Mouse (Mus musculus): ENCODE results near the gene Syde1. TPM values are rescaled to one million over a fixed set of nuclear protein-coding genes. Genes with fewer than 3 reads are reported as not detected.

Gene Syde1
- polyA plus RNA-seq, 1 experiment: 23.6 TPM

GRCm38 (mm10) chr10:78570897-78571296 is 20.9 kb downstream of the Syde1 start:
- TF ChIP-seq CTCF (conservative IDR thresholded peaks at IDR 0.05; ENCODE audit: insufficient read depth, insufficient read length, low read depth, low read length) (no peak), POLR2A (IDR thresholded peaks at IDR 0.05; ENCODE audit: low read depth, low read length) (no peak)
- 59% methylated on average over 2 of the region's 2 CpGs for WGBS
- no peak for DNase-seq

GRCm38 (mm10) chr10:78570416-78570815 is 21.3 kb downstream of the Syde1 start:
- no peak for DNase-seq
- Histone ChIP-seq H3K27me3 (replicated peaks; ENCODE audit: control insufficient read depth, insufficient read depth, low read length) (no peaks in the 10 kb centered on the region), H3K36me3 (ENCODE audit: control insufficient read depth, insufficient read depth, low read length) (no peaks in the 10 kb centered on the region), H3K4me1 (ENCODE audit: control insufficient read depth, insufficient read depth, low read length) (no peaks in the 10 kb centered on the region; the same call in 1 of the 2 replicates), H3K27ac (ENCODE audit: insufficient read depth, low read depth, low read length) (no peak overlapping the region), H3K4me3 (ENCODE audit: insufficient read depth, low read depth, low read length) (no peak overlapping the region)
- WGBS: 63% methylated on average over 6 of the region's 6 CpGs
- TF ChIP-seq CTCF (conservative IDR thresholded peaks at IDR 0.05; ENCODE audit: insufficient read depth, insufficient read length, low read depth, low read length) (no peak), POLR2A (IDR thresholded peaks at IDR 0.05; ENCODE audit: low read depth, low read length) (no peak)

More at GRCm38 (mm10) chr10:78570897-78571296, 20.9 kb downstream of the Syde1 start:
- no peaks in the 10 kb centered on the region for H3K27me3 ChIP-seq (replicated peaks; ENCODE audit: control insufficient read depth, insufficient read depth, low read length)
- no peaks in the 10 kb centered on the region for H3K36me3 ChIP-seq (ENCODE audit: control insufficient read depth, insufficient read depth, low read length)
- peaks cover 4% of the 10 kb centered on the region; the same call in 1 of the 2 replicates for H3K4me1 ChIP-seq (ENCODE audit: control insufficient read depth, insufficient read depth, low read length)
- no peak overlapping the region for H3K4me3 ChIP-seq (ENCODE audit: insufficient read depth, low read depth, low read length)
- H3K27ac ChIP-seq (ENCODE audit: insufficient read depth, low read depth, low read length): no peak overlapping the region

GRCm38 (mm10) chr10:78569686-78570085 is 22.1 kb downstream of the Syde1 start:
- H3K4me1 ChIP-seq (ENCODE audit: control insufficient read depth, insufficient read depth, low read length): no peaks in the 10 kb centered on the region; the same call in 1 of the 2 replicates
- DNase-seq: no peak
- H3K4me3 ChIP-seq (ENCODE audit: insufficient read depth, low read depth, low read length): no peak overlapping the region
- H3K27me3 ChIP-seq (replicated peaks; ENCODE audit: control insufficient read depth, insufficient read depth, low read length): no peaks in the 10 kb centered on the region
- no peak for TF ChIP-seq POLR2A (IDR thresholded peaks at IDR 0.05; ENCODE audit: low read depth, low read length)
- TF ChIP-seq CTCF (conservative IDR thresholded peaks at IDR 0.05; ENCODE audit: insufficient read depth, insufficient read length, low read depth, low read length): no peak
- 43% methylated on average over 3 of the region's 3 CpGs for WGBS
- H3K27ac ChIP-seq (ENCODE audit: insufficient read depth, low read depth, low read length): no peak overlapping the region
- no peaks in the 10 kb centered on the region for H3K36me3 ChIP-seq (ENCODE audit: control insufficient read depth, insufficient read depth, low read length)

GRCm38 (mm10) chr10:78569191-78569590 is 22.6 kb downstream of the Syde1 start:
- no peak for DNase-seq
- no peak overlapping the region for H3K27ac ChIP-seq (ENCODE audit: insufficient read depth, low read depth, low read length)
- H3K4me3 ChIP-seq (ENCODE audit: insufficient read depth, low read depth, low read length): no peak overlapping the region
- H3K4me1 ChIP-seq (ENCODE audit: control insufficient read depth, insufficient read depth, low read length): no peaks in the 10 kb centered on the region; the same call in 1 of the 2 replicates
- TF ChIP-seq POLR2A (IDR thresholded peaks at IDR 0.05; ENCODE audit: low read depth, low read length): no peak
- H3K27me3 ChIP-seq (replicated peaks; ENCODE audit: control insufficient read depth, insufficient read depth, low read length): no peaks in the 10 kb centered on the region
- 75% methylated on average over 3 of the region's 3 CpGs for WGBS
- no peaks in the 10 kb centered on the region for H3K36me3 ChIP-seq (ENCODE audit: control insufficient read depth, insufficient read depth, low read length)

- DNase-seq: no peak
- TF ChIP-seq CTCF (conservative IDR thresholded peaks at IDR 0.05; ENCODE audit: insufficient read depth, insufficient read length, low read depth, low read length): no peak
- TF ChIP-seq POLR2A (IDR thresholded peaks at IDR 0.05; ENCODE audit: low read depth, low read length): no peak
- 78% methylated on average over 1 of the region's 1 CpGs for WGBS
Measured at GRCm38 (mm10) chr10:78565070-78565469, 26.7 kb downstream of the Syde1 start.

GRCm38 (mm10) chr10:78540943-78541342 is 50.8 kb downstream of the Syde1 start:
- Histone ChIP-seq H3K27ac (ENCODE audit: insufficient read depth, low read depth, low read length) (no peak overlapping the region), H3K27me3 (replicated peaks; ENCODE audit: control insufficient read depth, insufficient read depth, low read length) (no peaks in the 10 kb centered on the region), H3K36me3 (ENCODE audit: control insufficient read depth, insufficient read depth, low read length) (no peaks in the 10 kb centered on the region), H3K4me3 (ENCODE audit: insufficient read depth, low read depth, low read length) (no peak overlapping the region), H3K4me1 (ENCODE audit: control insufficient read depth, insufficient read depth, low read length) (no peaks in the 10 kb centered on the region)
- TF ChIP-seq POLR2A (IDR thresholded peaks at IDR 0.05; ENCODE audit: low read depth, low read length) (no peak), CTCF (conservative IDR thresholded peaks at IDR 0.05; ENCODE audit: insufficient read depth, insufficient read length, low read depth, low read length) (peak; percentile 65)
- 50% methylated on average over 2 of the region's 2 CpGs for WGBS
- peak; percentile 60 for DNase-seq

More at GRCm38 (mm10) chr10:78565070-78565469, 26.7 kb downstream of the Syde1 start:
- Histone ChIP-seq H3K4me3 (ENCODE audit: insufficient read depth, low read depth, low read length) (no peak overlapping the region), H3K27me3 (replicated peaks; ENCODE audit: control insufficient read depth, insufficient read depth, low read length) (no peaks in the 10 kb centered on the region), H3K36me3 (ENCODE audit: control insufficient read depth, insufficient read depth, low read length) (no peaks in the 10 kb centered on the region), H3K27ac (ENCODE audit: insufficient read depth, low read depth, low read length) (no peak overlapping the region), H3K4me1 (ENCODE audit: control insufficient read depth, insufficient read depth, low read length) (no peaks in the 10 kb centered on the region)

Other genes starting within 250 kb of the Syde1 start
- gene Agpat3, start 239.5 kb downstream of the Syde1 start, polyA plus RNA-seq (2012; rRNA removed): 460 and 530 TPM in 2 replicates
- gene Rrp1, start 178.9 kb downstream of the Syde1 start, polyA plus RNA-seq (2012; rRNA removed): 58.2 and 80.3 TPM in 2 replicates
- 101 and 115 TPM in 2 replicates for gene Cstb, start 166.3 kb downstream of the Syde1 start, polyA plus RNA-seq (2012; rRNA removed)
- 107 TPM in 2 replicates for gene Pdxk, start 127.0 kb downstream of the Syde1 start, polyA plus RNA-seq (2012; rRNA removed)
- not detected in 2 replicates for gene Olfr1358, start 74.5 kb downstream of the Syde1 start, polyA plus RNA-seq (2012; rRNA removed)
- 53.5 and 60.6 TPM in 2 replicates for gene Ilvbl, start 17.6 kb downstream of the Syde1 start, polyA plus RNA-seq (2012; rRNA removed)
- gene Olfr1357, start 26.1 kb upstream of the Syde1 start, polyA plus RNA-seq (2012; rRNA removed): not detected in 2 replicates
- not detected in 2 replicates for gene Casp14, start 126.3 kb upstream of the Syde1 start, polyA plus RNA-seq (2012; rRNA removed)
- gene Ccdc105, start 161.1 kb upstream of the Syde1 start, polyA plus RNA-seq (2012; rRNA removed): not detected in 2 replicates
- gene Slc1a6, start 188.5 kb upstream of the Syde1 start, polyA plus RNA-seq (2012; rRNA removed): 0.16 and 0.39 TPM in 2 replicates